Mouse (Mus musculus): ENCODE data around the gene Ccdc158. TPM values are rescaled to one million over a fixed set of nuclear protein-coding genes. Genes with fewer than 3 reads are reported as not detected.

The Ccdc158 gene
- polyA plus RNA-seq, 1 experiment from 2014 or later: 1.1 TPM

DNA sequence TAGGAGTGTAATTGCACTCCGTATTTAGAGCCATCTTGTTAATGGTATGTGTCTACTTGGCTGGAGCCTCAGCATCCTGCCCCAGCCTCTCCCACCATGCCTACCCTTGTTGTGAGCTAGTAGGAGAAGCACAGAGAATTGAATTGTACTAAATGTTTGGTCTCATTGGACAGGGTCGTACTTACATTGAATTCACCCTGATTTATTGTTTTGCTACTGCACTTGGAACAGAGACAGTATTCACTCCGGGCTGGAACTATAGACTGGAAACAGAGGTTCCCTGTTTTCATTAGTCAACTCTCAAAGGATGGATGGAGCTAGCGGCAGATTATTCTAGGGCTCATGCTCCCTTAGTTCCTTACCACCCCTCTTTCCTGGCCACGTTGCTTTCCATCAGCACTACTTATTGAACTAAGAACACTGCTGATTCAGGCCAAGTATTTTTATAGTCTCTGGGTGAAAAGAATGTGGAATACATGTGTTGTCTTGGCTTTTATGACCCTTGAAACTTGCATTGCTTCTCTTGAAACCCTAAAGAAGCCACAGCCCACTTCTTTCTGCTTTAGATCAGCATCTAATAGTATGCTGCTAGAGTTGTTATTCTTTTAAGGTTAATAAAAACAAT, 36.7 kb upstream of the Ccdc158 start:
- Histone ChIP-seq H3K27ac (ENCODE audit: low read depth, low read length) (no peak overlapping the region), H3K27me3 (ENCODE audit: control insufficient read depth, insufficient read depth, low read length) (no peaks in the 10 kb centered on the region), H3K36me3 (ENCODE audit: control insufficient read depth, insufficient read depth, low read length) (no peaks in the 10 kb centered on the region), H3K9ac (ENCODE audit: low read depth, low read length) (no peak overlapping the region), H3K4me1 (ENCODE audit: control insufficient read depth, insufficient read depth, low read length) (0 out of 2 replicates have a peak, but pooled peaks cover 4% of the 10 kb centered on the region), H3K4me2 (replicated peaks; ENCODE audit: low read depth, low read length) (no peak overlapping the region), H3K4me3 (ENCODE audit: low read length) (no peak overlapping the region), H3K9me3 (ENCODE audit: control insufficient read depth, low read length) (no peaks in the 10 kb centered on the region)
- no peak for ATAC-seq (ENCODE audit: low FRiP score, low TSS enrichment)
- WGBS: 59% methylated on average over 5 of the region's 5 CpGs

DNA sequence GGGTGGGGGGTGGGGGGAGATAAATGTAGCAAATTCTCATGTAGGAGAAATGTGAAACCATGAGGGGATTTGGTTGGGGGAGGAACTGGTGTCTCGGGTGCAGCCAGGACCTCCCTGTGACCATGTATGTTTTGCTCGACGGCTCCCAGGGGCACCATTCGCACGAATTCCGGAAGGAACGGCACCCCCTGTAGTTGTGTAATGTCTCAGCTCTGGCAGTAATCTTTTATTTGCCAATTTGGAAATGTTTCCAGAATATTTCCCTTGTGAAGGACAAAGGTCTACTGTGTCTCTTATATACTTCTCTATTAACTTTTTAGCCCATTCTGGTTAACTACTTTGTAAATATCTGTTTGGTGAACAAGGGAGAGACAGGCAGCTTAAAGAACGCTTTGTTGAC, 35.7 kb upstream of the Ccdc158 start:
- Histone ChIP-seq H3K4me1 (ENCODE audit: control insufficient read depth, insufficient read depth, low read length) (0 out of 2 replicates have a peak, but pooled peaks cover 4% of the 10 kb centered on the region), H3K4me2 (replicated peaks; ENCODE audit: low read depth, low read length) (no peak overlapping the region), H3K27me3 (ENCODE audit: control insufficient read depth, insufficient read depth, low read length) (no peaks in the 10 kb centered on the region), H3K4me3 (ENCODE audit: low read length) (no peak overlapping the region), H3K36me3 (ENCODE audit: control insufficient read depth, insufficient read depth, low read length) (no peaks in the 10 kb centered on the region), H3K9me3 (ENCODE audit: control insufficient read depth, low read length) (no peaks in the 10 kb centered on the region), H3K9ac (ENCODE audit: low read depth, low read length) (no peak overlapping the region), H3K27ac (ENCODE audit: low read depth, low read length) (no peak overlapping the region)
- 66% methylated on average over 8 of the region's 8 CpGs for WGBS
- no peak for ATAC-seq (ENCODE audit: low FRiP score, low TSS enrichment)

DNA sequence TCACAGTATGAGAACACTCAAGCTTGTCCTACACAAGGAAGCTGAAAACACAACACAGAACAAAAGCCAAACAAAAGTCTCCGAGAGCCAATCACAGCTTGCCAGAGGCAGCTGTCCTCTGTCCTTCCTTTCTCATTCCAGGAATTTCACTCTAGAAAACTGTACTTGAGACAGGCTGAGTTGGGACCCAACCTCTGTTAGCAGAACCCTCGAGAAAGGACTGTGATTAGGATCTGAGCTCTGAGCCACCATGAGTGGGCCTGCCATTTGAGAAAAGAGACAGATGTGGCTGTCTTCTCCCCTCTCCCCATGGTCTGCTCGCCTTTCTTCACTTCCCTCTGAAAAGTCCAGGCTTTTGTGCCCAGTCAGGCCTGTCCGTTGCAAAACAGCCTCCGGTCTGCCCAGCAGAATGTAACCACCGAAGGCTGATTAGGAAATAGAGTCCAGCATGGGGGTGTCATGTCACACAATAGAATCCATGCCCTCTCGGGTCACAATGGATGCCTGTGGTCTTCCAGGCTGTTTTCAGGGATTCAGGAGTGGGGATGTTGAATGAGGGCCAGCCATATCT, 32.9 kb upstream of the Ccdc158 start:
- H3K4me2 ChIP-seq (replicated peaks; ENCODE audit: low read depth, low read length): no peak overlapping the region
- H3K9ac ChIP-seq (ENCODE audit: low read depth, low read length): no peak overlapping the region
- H3K36me3 ChIP-seq (ENCODE audit: control insufficient read depth, insufficient read depth, low read length): no peaks in the 10 kb centered on the region
- H3K27me3 ChIP-seq (ENCODE audit: control insufficient read depth, insufficient read depth, low read length): no peaks in the 10 kb centered on the region; the same call in 1 of the 2 replicates
- peak; percentile 46; the same call in 1 of the 2 replicates for ATAC-seq (ENCODE audit: low FRiP score, low TSS enrichment)
- 34% methylated on average over 7 of the region's 7 CpGs for WGBS
- no peak overlapping the region for H3K4me3 ChIP-seq (ENCODE audit: low read length)
- H3K9me3 ChIP-seq (ENCODE audit: control insufficient read depth, low read length): no peaks in the 10 kb centered on the region
- H3K4me1 ChIP-seq (ENCODE audit: control insufficient read depth, insufficient read depth, low read length): 0 out of 2 replicates have a peak, but pooled peaks cover 4% of the 10 kb centered on the region
- H3K27ac ChIP-seq (ENCODE audit: low read depth, low read length): no peak overlapping the region

DNA sequence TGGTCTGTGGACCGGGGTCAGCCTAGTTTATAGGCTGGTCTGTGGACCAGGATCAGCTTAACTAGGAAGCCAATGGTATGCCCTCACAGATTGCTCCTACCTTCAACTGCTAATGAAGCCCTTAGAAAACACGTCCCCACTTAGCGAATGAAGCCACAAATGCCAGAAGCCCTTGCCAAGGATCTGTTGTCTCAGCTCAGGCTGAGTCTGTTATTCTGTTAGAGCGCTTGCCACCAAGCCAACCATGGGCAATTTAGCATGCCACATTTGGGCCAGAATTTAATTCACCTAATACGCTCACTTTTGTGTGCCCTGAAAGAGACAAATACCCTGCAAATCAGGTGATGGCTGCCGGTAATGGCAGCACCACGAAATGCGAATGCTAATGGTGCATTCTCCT, 28.6 kb upstream of the Ccdc158 start:
- no peak overlapping the region for H3K9ac ChIP-seq (ENCODE audit: low read depth, low read length)
- peaks cover 10% of the 10 kb centered on the region; the same call in 1 of the 2 replicates for H3K4me1 ChIP-seq (ENCODE audit: control insufficient read depth, insufficient read depth, low read length)
- H3K9me3 ChIP-seq (ENCODE audit: control insufficient read depth, low read length): no peaks in the 10 kb centered on the region
- WGBS: 82% methylated on average over 8 of the region's 8 CpGs
- no peak overlapping the region for H3K4me2 ChIP-seq (replicated peaks; ENCODE audit: low read depth, low read length)
- no peaks in the 10 kb centered on the region for H3K36me3 ChIP-seq (ENCODE audit: control insufficient read depth, insufficient read depth, low read length)
- no peak overlapping the region for H3K27ac ChIP-seq (ENCODE audit: low read depth, low read length)
- H3K27me3 ChIP-seq (ENCODE audit: control insufficient read depth, insufficient read depth, low read length): no peaks in the 10 kb centered on the region; the same call in 1 of the 2 replicates
- H3K4me3 ChIP-seq (ENCODE audit: low read length): no peak overlapping the region
- no peak for ATAC-seq (ENCODE audit: low FRiP score, low TSS enrichment)

DNA sequence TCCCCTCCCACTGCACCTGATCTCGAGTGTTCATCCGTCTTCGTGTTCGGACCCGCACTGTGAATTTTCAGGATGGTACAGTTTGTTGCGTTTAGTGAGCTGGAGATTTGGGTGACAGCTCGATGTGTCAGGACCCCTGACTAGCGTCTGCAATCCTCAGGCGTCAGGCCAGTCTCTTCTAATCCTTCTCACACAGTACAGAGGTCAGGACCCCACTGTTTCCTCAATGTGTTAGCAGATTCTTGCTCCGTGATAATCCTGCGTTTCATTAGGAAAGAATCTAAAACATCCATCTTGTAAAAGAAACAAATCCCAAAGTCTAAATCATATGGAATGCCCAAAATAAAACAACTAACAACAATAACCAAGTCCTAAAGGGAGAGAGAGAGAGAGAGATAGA, 26.7 kb upstream of the Ccdc158 start:
- Histone ChIP-seq H3K9me3 (ENCODE audit: control insufficient read depth, low read length) (no peaks in the 10 kb centered on the region), H3K9ac (ENCODE audit: low read depth, low read length) (no peak overlapping the region), H3K27me3 (ENCODE audit: control insufficient read depth, insufficient read depth, low read length) (no peaks in the 10 kb centered on the region; the same call in 1 of the 2 replicates), H3K36me3 (ENCODE audit: control insufficient read depth, insufficient read depth, low read length) (no peaks in the 10 kb centered on the region), H3K27ac (ENCODE audit: low read depth, low read length) (no peak overlapping the region), H3K4me1 (ENCODE audit: control insufficient read depth, insufficient read depth, low read length) (peaks cover 11% of the 10 kb centered on the region; the same call in 1 of the 2 replicates), H3K4me3 (ENCODE audit: low read length) (no peak overlapping the region), H3K4me2 (replicated peaks; ENCODE audit: low read depth, low read length) (no peak overlapping the region)
- ATAC-seq (ENCODE audit: low FRiP score, low TSS enrichment): no peak
- 65% methylated on average over 11 of the region's 11 CpGs for WGBS

DNA sequence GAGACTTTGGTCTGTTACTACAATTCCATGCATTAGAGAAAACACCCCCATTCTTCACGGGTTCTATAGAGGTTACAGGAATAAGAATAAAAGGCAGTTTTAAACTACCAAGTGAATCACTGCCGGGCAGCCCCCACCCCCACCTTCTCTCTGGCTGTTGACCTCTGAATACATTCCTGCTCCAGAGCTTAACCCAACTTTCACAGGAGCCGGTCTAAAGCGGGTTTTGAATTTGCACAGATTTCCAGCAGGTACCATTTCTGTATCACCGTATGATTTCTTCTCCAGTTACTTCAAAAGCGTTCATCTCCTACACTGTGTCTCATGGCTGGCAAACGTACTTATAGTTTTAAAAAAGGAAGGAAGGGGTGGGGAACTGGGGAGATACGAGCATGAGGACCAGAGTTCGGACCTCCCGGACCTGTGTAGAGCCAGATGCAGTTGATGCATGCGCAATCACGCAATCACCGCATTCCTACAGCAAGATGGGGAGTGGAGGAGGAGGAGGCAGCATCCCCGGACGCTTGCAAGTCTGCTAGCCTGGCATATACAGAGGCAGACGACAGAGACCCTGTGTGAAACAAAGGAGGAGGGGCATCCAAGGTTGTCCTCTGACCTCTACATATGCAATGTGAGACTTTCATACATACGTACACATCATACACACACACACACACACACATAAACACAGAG, 23.9 kb upstream of the Ccdc158 start:
- H3K36me3 ChIP-seq (ENCODE audit: control insufficient read depth, insufficient read depth, low read length): no peaks in the 10 kb centered on the region
- no peaks in the 10 kb centered on the region for H3K9me3 ChIP-seq (ENCODE audit: control insufficient read depth, low read length)
- peak; percentile 37; the same call in 1 of the 2 replicates for ATAC-seq (ENCODE audit: low FRiP score, low TSS enrichment)
- H3K27ac ChIP-seq (ENCODE audit: low read depth, low read length): no peak overlapping the region
- no peak overlapping the region for H3K9ac ChIP-seq (ENCODE audit: low read depth, low read length)
- 27% methylated on average over 17 of the region's 17 CpGs for WGBS
- H3K4me3 ChIP-seq (ENCODE audit: low read length): peak overlapping the region; percentile 17; the same call in 1 of the 2 replicates
- no peaks in the 10 kb centered on the region; the same call in 1 of the 2 replicates for H3K27me3 ChIP-seq (ENCODE audit: control insufficient read depth, insufficient read depth, low read length)
- peak overlapping the region; percentile 51 for H3K4me2 ChIP-seq (replicated peaks; ENCODE audit: low read depth, low read length)
- peaks cover 11% of the 10 kb centered on the region; the same call in 1 of the 2 replicates for H3K4me1 ChIP-seq (ENCODE audit: control insufficient read depth, insufficient read depth, low read length)

DNA sequence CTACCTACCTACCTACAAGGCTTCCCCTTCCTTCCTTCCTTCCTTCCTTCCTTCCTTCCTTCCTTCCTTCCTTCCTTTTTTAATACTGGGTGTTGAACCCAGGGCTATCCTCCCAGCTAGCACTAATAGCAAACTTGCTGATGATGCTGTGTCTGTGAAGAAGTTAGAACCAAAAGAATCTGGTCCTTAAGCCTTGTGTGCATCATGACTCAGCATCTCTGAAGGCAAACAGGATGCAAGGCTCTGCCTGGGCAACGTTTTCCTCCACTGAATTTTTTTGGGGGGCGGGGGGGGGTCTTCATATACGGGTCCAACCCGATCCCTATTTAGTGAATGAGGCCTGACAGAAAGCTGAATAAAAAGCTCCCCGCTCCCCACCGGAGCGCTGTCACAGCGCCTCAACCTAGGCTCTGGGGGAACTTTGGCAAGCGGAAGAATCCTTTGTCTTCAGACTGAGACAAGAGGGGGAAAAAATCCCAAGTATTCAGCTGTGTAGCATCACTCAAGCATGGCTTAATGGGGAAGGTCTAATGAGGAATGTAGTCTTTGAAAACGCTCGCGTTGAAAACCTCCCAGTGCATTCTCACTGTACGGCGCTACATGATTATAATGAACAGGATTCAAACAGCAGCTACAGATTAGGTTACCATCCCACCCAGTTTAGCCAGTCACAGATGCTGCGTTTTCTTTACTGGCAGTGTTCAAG, 23.2 kb upstream of the Ccdc158 start:
- Histone ChIP-seq H3K36me3 (ENCODE audit: control insufficient read depth, insufficient read depth, low read length) (no peaks in the 10 kb centered on the region), H3K4me1 (ENCODE audit: control insufficient read depth, insufficient read depth, low read length) (peaks cover 11% of the 10 kb centered on the region; the same call in 1 of the 2 replicates), H3K27ac (ENCODE audit: low read depth, low read length) (no peak overlapping the region), H3K4me2 (replicated peaks; ENCODE audit: low read depth, low read length) (peak overlapping the region; percentile 51), H3K9ac (ENCODE audit: low read depth, low read length) (no peak overlapping the region), H3K27me3 (ENCODE audit: control insufficient read depth, insufficient read depth, low read length) (no peaks in the 10 kb centered on the region), H3K4me3 (ENCODE audit: low read length) (peak overlapping the region; percentile 17), H3K9me3 (ENCODE audit: control insufficient read depth, low read length) (no peaks in the 10 kb centered on the region)
- 7% methylated on average over 15 of the region's 15 CpGs for WGBS
- ATAC-seq (ENCODE audit: low FRiP score, low TSS enrichment): peak; percentile 29; the same call in 1 of the 2 replicates

DNA sequence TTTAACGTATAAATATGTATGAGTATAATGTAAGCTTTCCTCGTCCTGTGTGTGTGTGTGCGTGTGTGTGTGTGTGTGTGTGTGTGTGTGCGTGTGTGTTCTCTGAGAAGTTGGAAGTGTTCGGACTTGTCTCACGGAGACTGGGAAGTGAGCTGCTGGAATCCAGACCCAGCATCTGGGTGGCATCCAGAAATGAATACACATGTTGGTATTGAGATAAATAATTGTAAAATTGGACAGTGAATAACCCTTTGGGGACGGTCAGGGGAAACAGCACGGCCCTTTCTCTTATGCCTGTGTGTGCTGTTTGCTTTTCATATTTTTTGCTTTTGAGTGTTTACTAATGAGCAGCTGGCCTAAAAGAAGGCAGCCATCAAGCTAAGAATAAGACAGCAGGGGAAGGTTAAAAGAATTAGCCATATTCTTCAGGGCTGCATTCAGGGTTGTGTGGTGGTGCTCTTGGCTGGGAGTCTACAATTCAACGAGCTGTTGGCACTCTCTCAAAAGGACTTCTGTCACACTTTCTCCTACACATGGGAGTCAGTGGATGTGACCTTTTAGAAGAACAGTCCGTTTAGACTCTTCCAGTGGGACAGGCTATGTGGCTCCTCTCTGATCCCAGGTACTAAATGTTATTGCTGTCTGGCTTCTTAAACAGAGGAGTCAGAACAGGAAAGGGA, 19.4 kb upstream of the Ccdc158 start:
- no peak overlapping the region for H3K4me2 ChIP-seq (replicated peaks; ENCODE audit: low read depth, low read length)
- H3K4me3 ChIP-seq (ENCODE audit: low read length): no peak overlapping the region
- no peaks in the 10 kb centered on the region for H3K9me3 ChIP-seq (ENCODE audit: control insufficient read depth, low read length)
- no peak for ATAC-seq (ENCODE audit: low FRiP score, low TSS enrichment)
- no peak overlapping the region for H3K27ac ChIP-seq (ENCODE audit: low read depth, low read length)
- H3K27me3 ChIP-seq (ENCODE audit: control insufficient read depth, insufficient read depth, low read length): no peaks in the 10 kb centered on the region
- H3K9ac ChIP-seq (ENCODE audit: low read depth, low read length): no peak overlapping the region
- H3K36me3 ChIP-seq (ENCODE audit: control insufficient read depth, insufficient read depth, low read length): no peaks in the 10 kb centered on the region
- H3K4me1 ChIP-seq (ENCODE audit: control insufficient read depth, insufficient read depth, low read length): peaks cover 11% of the 10 kb centered on the region; the same call in 1 of the 2 replicates
- WGBS: 87% methylated on average over 10 of the region's 10 CpGs

All from kidney, embryonic 14.5 days (tissue).